Mouse (Mus musculus) thymus, adult 2 months (tissue): Measurements from ENCODE around the gene Palmd.

Source experiments
- CTCF ChIP-seq: fragments of 200-500 bp; IDR thresholded peaks from 2 replicates; pipeline ENCODE4 v1.5.1; 2012; ENCODE audit warnings: mild to moderate bottlenecking, control low read depth, low read length, moderate library complexity, borderline replicate concordance; ENCODE audit not compliant: control insufficient read depth, poor library complexity, insufficient read depth; ENCODE audit errors: extremely low read depth
- POLR2A ChIP-seq: fragments of 200-500 bp; IDR thresholded peaks from 2 replicates; pipeline ENCODE4 v1.6.1; 2012; ENCODE audit warnings: mild to moderate bottlenecking, low read length, control low read depth, moderate library complexity; ENCODE audit not compliant: control insufficient read depth, poor library complexity, insufficient read depth; ENCODE audit errors: extremely low read depth

GRCm38 (mm10) chr3:116951489-116951888 lies 17.3 kb downstream of the Palmd start:
- TF ChIP-seq POLR2A (no peak), CTCF (no peak)
